Mouse (Mus musculus): ENCODE data around the gene Cebpb. TPM values are rescaled to one million over a fixed set of nuclear protein-coding genes. Genes with fewer than 3 reads are reported as not detected.

The Cebpb gene
- total RNA-seq, 2 experiments from 2014 or later: 93.5 to 95.6 TPM

DNA sequence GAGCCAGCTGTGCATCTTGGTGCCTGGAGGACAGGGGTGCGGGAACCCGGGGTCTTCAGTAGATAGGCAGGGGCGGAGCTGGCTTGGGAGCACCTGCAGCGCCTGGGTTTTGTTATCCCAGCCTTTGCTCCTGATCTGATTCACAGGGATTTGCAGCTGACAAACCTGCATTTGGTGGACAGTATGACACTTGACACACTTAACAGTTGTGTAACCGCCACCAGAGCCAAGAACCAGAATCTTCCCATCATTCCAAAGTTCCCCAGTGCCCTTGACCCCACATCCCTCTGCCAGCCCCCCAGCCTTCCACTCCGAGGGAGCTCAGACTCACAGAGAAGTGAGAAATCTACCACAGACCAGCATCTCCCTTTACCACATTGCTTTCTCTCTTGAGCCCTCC is 33.8 kb downstream of the Cebpb start:
- DNase-seq: no peak

DNA sequence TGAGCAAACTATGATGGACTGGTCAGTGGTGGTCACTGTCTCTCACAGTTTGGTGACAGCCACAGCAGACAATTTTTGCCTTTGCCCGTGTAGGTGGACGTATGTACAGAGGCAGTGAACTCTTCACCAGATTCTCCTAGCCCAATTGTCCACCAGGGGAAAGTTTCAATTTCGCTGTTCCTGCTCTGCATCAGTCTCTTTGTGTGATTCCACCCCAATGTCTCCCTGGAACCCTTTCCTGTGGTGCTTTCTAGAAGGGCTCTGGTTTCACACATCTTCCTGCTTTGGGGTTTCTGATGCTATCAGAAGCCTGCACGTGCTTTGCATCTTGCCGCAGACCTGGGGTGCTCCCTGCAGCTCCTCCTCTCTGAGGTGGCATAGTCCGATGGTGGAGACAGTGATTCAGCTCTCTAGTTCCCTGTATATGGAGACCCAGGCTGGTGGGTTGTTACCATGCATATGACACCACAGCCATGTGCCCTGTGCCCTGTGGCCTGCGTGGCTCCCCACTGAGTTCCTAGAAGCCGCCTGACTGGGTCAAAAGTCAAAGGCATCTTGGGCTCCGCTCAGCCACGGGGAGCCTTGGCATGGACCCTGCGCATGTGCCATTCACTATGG is 35.0 kb downstream of the Cebpb start:
- no peak for DNase-seq

DNA sequence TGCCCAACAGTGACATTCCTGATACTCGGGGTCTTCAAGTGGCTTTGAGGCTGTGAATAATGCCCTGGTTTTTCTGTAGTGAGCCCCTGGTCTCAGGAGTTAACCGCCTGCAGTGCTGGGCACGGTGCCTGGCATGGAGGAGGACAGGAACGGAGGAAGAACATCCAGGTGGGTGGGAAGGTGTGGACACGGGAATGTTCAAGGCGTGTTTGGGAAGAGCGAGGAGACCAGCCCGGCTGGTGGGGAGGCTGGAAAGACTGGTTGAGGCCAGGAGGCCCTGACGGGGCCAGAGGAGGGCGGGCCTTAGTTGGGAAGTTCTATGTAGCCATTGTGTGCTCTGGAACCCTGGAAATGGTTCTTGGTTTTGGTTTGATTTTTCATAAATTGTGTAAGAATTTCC is 37.2 kb downstream of the Cebpb start:
- no peak for DNase-seq

DNA sequence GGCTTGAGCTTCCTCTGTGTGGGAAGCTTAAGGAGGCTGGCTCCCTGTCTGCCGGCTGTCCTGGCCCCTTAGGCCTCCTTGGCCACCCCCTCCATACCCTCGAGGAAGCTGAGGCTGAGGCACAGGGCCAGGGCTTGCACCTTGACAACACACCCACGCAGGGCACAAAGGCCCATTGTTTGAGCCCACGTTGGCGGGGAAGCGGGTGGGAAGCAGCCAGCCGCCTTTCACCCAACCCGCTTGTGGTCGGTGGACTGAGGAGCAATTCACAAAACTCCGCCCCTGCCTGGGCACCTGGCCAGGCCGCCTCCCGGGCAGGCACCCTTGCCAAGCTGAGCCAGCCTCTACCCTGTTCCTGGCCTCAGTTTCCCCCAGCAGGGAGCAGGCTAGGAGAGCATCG is 38.4 kb downstream of the Cebpb start:
- no peak for DNase-seq

DNA sequence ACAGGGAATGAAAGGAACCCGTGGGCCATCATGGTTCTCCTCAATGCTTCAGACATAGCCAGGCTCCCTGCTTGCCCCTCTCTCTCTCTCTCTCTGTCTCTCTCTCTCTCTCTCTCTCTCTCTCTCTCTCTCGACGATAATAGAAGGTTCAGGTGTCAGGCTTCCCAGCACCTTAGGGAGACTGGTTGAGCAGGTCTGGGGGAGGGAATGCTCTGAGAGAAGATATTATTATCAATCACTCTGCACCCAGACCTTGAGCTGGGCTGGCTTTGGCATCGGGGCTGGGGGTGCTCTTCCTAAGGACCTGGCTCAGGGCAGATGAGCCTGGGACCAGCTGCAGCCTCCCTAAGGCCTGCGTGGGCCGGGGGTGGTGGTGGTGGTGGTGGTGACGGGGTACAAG is 41.3 kb downstream of the Cebpb start:
- DNase-seq: no peak

DNA sequence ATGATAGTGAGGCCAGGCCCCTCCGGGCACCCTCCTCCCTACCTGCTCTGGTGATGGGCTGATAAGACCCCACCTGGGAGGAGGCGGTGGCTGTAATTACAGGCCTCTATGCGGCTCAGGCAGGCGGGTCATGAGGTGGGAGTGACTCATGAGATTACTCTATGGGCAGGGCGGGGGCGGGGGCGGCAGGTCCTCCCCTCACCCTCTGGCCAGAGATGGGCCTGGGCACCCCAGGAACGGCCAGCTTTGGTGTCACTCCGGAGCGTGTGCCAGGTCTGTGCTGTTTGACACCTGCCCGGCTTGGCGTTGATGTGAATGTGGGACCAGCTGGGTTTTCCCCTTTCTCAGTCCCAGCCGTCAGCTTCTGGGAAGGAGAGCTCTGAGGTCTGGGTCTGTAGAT is 42.4 kb downstream of the Cebpb start:
- no peak for DNase-seq

DNA sequence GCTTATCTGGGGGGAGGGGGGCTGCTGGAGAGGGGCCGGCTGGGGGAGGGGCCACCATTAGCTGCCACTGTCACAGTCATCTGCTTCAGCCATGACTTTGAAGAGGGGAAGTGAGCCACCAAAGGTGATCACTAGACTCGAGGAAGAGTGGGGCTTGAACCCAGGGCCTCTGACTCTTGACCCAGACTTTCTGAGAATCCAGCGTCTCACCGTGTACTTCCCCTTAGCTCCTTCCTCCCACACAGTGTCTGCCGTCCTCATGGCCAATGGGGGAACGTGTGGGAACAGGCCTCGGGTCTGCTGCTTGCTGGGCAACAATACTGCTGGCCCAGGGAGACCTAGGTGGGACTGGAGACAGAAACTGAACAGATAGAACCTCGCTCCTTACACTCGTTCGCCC is 46.1 kb downstream of the Cebpb start:
- DNase-seq: no peak

DNA sequence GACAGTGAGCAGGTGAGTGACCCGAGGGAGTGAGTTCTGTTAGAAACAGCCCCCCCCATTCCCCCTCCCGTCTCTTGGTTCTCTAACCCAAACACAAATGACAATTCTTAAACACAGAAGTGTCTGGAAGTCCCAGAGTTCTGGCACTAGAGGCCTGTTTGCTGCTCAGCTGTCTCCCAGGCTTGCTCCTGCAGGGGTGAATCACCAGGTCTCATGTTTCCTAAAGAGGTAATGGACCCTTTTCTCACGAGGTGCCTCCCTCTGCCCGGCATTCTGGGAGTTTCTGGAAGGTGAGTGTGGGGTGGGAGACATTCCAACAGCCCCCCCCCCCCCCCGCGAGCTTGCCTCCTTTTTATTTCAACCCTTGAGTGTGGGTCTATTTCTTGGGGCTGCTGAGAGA is 50.3 kb downstream of the Cebpb start:
- DNase-seq: no peak

Small RNA genes within 50 kb of the gene (microRNA-seq; reads per million reads assigned to microRNA genes)
- gene Gm22355 (ENCODE audit: borderline replicate concordance in 2 of 2): 0 reads per million in 2 experiments

Other genes starting within 250 kb of the Cebpb start
- 10 to 100 TPM; 23.0 to 28.4 TPM for gene Rnf114, start 196.3 kb upstream of the Cebpb start, total RNA-seq (2021)
- gene Spata2, start 196.0 kb upstream of the Cebpb start, total RNA-seq (2021): 10 to 100 TPM; 15.1 to 15.7 TPM
- gene Snai1, start 150.7 kb upstream of the Cebpb start, total RNA-seq (2021): 1 to 10 TPM; 1.3 TPM
- 100 to 1,000 TPM; 157 to 160 TPM for gene Ube2v1, start 56.8 kb upstream of the Cebpb start, total RNA-seq (2021)
- 10 to 100 TPM in 1 of 2 experiments, 1 to 10 TPM in 1; 7.7 to 11.6 TPM for gene Gm20431, start 27.4 kb upstream of the Cebpb start, total RNA-seq (2021)
- 10 to 100 TPM; 13.4 to 18.9 TPM for gene Tmem189, start 907 bp downstream of the Cebpb start, total RNA-seq (2021)
- 10 to 100 TPM; 13.5 to 14.3 TPM for gene Ptpn1, start 243.1 kb downstream of the Cebpb start, total RNA-seq (2021)

All from gastrocnemius, postnatal 25 days (tissue).